Mouse (Mus musculus) lung, adult 2 months (tissue): Measurements from ENCODE around the gene Pik3r2.

Experiments used
- CTCF ChIP-seq: fragments of 200-500 bp; IDR thresholded peaks from 2 replicates; pipeline ENCODE4 v1.5.1; 2011; ENCODE audit warnings: mild to moderate bottlenecking, low read length, control low read depth; ENCODE audit not compliant: insufficient read depth
- POLR2A ChIP-seq: fragments of 200-500 bp; IDR thresholded peaks from 2 replicates; pipeline ENCODE4 v1.6.1; 2011; ENCODE audit warnings: low read depth, mild to moderate bottlenecking, control low read depth, low read length, borderline replicate concordance; ENCODE audit errors: extremely low read depth

- TF ChIP-seq POLR2A (no peak), CTCF (no peak)
Observed at GRCm38 (mm10) chr8:70797081-70798070, 20.9 kb upstream of the Pik3r2 start.
